Mouse (Mus musculus): ENCODE results near the gene Abcf3.

The Abcf3 gene

DNA sequence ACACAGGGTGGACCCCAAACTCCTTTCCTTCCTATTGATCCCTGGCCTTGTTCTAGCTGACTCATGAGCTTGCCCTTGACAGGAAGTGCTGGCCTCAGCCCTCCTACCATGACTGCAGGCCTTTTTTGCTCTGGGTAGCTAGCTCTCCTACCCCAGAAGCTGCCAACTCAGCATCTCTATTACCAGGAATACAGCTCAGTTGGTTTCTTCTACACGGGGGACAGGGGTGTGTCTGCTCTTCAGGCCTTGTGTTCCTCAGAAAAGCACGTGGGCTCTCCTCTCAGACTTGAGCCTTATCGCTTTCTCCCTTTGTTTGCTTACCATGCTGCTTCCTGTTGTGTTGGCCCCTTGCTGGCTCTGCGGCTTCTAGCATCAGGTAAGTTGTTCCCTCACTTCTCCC, 7.9 kb upstream of the Abcf3 start:
- in situ Hi-C loops (cut with MseI, MboI): no loop called here

DNA sequence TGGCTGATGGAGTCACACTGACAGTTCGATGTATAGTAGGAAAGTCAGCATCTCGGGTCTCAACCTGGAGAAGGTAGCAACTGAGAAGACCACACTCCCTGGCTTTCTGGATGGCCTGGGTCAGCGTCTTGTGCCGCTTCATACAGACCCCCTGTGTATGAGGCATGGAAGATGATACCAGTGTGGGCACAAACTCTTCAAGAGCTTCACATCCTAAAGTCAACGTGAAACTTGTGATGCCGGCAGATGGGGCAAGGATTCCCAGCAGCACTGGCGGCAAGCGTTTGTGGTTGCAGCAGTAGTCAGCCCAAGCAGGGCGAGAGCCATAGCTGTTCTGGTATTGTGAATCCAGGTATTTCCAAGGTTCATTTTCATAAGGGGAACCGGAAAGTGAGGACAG, 2.7 kb upstream of the Abcf3 start:
- in situ Hi-C loops (cut with MseI, MboI): no loop called here

DNA sequence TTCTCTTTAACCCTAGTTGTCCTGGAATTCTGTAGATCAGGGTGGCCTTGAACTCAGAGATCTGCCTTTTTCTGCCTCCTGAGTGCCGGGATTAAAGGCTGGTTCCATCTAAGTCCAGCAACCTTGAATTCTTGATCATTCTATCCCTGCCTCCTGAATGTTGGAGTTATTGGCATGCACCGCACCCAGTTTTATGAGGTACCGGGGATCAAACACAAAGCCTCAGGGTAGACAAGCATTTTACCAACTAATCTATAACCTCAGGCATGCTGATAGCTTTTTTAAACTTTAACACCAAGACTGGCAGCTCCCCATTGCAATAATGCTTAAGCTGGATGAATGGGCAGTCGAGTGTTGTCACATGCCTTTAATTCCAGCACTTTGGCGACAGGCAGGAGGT, 954 bp upstream of the Abcf3 start:
- in situ Hi-C loops (cut with MseI, MboI): no loop called here

DNA sequence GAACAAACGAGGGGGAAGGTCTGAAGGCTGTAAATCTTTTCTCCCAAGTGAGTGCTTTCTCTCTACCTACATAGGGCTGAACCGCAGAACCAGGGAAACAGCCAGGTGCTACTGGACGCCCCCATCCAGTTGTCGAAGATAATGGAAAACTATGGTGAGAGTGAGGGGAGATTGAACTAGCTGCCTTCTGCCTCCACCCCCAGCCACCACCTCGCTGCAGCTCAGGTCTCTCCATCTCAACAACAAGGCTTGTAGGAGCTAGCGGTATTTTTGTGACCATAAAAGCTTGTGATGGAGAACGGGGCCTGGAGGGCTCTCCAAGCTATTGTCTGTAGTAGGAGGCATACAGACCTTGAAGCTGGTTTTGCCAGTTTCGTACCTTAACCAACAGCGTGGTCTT, 784 bp downstream of the Abcf3 start:
- in situ Hi-C loops (cut with MseI, MboI): no loop called here

DNA sequence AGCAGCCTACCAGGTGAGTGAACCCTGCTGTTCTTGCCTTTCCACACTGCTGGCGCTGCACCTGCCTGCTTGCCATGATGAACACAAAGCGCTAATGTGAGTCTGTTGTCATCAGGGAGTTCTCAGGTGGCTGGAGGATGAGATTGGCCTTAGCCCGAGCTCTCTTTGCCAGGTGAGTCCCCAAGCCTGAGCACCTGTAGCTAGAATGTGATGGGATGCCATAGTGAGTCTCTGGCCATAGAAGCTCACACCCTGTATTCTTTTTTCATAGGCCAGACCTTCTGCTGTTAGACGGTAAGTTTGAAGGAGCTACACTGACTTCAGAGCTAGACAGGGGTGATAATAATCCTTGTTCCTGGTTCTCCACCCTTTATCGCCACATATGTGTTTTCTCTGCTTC, 3.3 kb downstream of the Abcf3 start:
- in situ Hi-C loops (cut with MseI, MboI): no loop called here

DNA sequence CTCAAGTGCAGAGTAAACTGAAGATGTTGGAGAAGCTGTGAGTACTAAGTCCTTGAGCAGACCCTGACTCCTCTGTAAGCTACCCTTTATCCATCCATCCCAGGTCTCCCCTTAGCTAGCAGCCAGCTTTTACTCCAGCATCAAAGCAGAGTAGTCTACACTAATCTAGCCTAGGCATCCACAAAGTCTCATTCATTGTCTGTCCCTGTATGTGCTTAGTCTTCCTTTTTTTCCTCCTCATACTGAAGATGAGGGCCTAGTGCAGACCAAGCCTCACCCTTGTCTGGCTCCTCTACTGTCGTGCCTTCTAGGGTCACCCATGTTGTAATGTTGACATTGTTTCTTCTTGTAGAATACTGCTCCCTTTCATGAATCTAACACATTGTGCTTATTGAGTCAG, 4.2 kb downstream of the Abcf3 start:
- in situ Hi-C loops (cut with MseI, MboI): no loop called here

DNA sequence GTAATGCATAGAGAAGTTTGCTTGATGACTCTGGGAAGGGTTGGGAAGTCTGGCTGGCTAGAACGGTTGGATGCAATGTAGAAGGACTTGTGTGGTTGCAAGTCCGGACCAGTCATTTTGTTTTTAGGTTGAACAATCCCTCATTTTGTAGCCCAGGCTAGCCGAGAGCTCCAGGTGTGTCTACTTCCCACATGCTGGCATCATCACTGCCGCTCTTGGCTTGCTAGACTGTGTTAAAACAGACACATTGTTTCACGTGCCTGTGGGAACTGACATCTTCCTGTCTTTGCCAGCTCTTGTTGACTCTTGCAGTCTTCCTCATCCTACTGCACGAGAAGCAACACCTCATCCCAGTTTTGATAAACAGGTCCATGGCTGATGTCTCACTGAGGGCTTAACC, 6.6 kb downstream of the Abcf3 start:
- in situ Hi-C loops (cut with MseI, MboI): no loop called here

DNA sequence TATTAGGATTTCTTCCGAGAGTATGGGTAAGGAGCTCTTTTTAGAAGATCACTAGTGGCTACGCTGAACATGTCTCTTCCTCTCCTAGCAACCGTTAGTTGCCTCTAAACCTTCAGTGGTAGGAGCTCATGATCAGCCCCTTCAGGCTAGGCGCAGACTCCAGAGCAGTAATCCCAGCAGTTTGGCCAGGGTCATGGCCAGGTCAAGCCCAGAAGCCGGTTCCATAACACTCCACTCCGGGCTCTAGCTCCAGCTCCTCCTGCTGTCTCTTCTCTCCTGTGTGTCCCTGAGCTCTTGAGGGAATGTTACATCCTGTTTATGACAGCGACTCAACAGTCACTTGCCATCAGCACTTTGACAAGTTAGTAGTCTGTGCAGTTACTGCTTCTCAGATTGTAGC, 9.0 kb downstream of the Abcf3 start:
- in situ Hi-C loops (cut with MseI, MboI): no loop called here

DNA sequence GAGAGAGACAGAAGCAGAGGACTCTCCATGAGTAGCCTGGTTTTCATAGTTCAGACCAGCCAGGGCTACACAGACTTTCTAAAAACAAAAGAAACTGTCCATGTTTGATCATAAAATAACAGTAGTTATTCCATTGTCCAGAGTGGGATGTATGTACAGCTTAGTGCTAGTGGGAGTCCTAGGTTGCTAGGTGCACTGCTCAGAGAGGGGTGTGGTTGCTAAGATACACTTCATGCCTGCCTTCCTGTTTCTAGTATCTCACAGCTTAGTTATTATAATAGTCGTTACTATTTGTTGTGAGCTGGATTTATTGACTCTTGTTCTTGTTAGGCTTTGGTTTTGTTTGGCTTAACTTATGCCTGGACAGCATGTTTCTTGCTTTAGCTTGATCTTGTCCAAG, 16.7 kb downstream of the Abcf3 start:
- in situ Hi-C loops (cut with MseI, MboI): no loop called here

DNA sequence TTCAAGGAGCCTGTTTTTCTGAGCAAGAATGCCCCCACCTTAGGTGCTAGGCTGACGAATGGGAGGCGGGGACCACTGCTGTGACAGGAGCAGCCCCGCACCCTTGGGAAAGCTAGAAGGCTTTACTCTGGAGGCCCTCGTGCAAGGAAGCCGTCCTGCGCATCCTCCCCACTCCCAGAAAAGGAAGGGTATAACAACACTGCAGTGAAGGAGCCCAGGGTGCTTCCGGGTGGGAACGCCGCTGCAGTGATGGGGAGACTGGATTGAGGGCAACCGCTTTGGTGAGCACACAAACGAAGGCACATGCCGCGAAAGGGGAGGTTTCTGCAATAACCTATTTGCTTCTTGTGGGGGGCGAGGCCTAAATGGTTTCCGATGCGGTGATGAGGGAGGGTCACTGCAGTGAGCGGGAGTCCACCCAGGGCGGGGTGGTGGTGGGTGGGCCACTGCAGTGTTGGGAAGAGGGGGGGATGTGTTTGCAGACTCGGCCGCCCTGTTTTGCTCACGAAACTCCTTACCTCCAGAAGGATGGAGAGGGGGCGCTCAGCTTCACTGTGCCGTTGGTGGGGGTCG, 41.1 kb downstream of the Abcf3 start, which contains the start of gene Vwa5b2:
TSS of gene Vwa5b2 (plus strand) at position 106 of the 573 bp plus-strand sequence.
- in situ Hi-C loops (cut with MseI, MboI): no loop called here

DNA sequence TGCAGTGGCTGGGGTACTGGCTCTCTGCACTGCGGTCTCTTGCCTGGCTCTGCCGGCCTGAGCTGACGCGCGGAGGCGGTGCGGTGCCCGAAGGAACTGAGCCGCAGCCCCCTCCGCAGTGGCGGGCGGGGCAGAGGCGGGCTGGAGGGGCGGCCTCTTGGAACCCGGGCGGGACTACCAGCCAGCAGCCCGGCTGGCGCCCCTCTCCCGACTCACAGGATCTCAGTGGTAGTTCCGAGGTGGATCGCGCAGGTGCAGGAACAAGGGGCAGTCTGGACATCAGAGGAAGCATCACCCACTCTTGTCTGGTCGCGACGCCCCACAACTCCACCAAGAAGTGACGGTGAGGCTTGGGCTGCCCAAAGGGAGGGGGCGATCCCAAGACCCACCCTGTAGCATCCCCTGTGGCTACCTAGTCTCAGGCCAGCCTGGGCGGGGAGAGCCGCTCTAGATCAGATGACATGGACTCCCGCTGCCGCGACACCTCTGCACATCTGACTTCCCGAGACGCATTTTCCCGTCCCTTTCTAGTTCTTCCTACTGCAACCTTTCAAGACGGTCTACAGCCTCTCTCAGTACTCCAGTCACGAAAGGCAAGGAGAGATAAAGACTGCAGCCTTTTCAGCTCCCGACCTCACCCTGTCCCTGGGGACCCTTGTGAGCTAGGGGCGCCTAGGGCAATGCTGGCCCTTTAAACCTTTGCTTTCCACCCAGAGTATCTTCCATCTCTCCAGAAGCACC, 41.7 kb downstream of the Abcf3 start:
- in situ Hi-C loops (cut with MseI, MboI): no loop called here

DNA sequence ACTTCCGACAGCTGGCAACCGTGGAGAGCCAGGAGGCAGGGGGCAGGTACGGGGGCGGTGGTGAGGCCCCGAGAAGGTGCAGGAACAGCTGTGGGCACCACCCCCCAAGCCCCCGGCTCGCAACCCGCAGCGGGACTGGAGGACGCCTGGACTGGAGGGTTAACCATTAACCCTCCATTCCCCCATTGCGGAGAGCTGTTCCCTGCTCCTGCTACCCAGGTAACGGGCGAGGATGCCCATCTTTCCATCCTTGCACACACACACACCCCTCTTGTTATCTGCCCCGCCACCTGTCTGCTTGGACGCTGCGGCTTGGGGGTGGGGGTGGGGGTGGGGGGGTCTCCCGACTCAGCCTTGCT, 42.3 kb downstream of the Abcf3 start:
- in situ Hi-C loops (cut with MseI, MboI): no loop called here

DNA sequence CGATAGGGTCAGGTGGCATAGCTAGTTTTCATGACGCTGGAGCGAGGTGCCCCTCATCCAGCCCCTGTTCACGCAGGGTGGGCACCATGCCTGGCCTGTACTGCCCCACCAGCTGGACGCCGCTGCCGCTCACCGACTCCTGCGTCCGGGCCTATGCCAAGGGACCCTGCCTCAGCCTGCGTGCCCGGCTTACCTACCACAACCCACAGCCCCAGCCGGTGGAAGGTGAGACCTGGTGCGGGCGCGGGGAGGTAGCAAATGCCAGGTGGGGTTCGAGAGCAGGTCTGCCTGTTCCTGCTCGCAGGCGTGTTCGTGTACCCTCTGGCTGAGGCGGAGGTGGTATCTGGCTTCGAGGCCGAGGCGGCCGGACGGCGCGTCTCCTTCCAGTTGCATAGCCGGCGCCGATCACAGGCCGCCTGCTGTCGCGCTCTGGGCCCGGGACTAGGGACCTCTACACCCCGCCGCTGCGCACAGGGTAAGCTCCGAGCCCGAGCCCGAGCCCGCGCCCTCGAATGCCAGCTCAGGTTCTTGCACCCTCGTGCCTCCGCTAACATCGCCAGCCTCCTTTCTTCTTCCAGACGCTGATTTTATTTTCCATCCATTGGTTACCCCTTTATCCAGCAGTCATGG, 42.8 kb downstream of the Abcf3 start:
- in situ Hi-C loops (cut with MseI, MboI): no loop called here

DNA sequence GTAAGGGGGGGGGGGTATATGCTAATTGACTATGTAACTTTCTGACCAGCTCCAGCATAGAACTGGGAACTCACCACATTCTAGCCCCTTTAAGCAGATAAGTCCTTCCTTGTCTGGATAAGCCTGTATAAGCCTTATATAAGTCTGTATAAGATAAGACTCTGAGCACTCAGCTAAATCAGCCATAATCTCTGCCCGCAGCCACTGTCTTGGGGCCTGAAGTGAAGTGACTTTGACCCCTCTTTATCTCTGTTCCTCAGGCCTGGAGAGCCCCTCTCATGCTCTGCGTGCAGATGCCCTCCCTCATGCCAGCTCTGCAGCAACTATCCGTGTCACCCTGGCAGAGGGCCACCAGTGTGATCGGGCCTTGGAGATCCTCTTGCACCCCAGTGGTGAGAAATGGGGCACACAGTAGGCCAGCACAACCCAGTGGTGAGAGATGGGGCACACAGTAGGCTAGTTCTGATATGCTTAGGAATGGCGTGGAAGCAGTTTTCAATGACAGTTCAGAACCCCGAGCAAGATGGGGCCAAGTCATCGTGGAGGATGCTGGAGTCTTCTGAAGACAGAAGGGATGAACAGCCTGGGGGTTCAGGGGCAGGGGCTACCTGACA, 46.8 kb downstream of the Abcf3 start:
- in situ Hi-C loops (cut with MseI, MboI): no loop called here

DNA sequence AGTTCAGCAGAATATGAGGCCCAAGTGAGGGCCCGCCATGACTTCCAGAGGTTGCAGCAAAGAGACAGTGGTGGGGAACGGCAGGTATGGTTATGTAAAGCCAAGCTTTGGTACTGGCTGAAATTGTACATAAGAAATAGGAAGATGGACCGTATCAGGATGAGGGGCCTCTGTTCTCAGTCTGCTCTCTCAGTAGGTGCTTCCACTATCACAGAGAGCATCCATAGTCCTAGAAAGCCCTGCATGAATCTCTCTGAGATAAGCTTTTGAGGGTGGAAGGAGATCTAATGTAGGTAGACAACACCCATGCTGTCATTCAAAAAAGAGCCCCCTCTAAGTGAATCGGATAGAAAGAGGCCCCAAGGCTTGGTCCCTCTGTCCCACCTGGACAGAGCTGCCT, 47.4 kb downstream of the Abcf3 start:
- in situ Hi-C loops (cut with MseI, MboI): no loop called here

DNA sequence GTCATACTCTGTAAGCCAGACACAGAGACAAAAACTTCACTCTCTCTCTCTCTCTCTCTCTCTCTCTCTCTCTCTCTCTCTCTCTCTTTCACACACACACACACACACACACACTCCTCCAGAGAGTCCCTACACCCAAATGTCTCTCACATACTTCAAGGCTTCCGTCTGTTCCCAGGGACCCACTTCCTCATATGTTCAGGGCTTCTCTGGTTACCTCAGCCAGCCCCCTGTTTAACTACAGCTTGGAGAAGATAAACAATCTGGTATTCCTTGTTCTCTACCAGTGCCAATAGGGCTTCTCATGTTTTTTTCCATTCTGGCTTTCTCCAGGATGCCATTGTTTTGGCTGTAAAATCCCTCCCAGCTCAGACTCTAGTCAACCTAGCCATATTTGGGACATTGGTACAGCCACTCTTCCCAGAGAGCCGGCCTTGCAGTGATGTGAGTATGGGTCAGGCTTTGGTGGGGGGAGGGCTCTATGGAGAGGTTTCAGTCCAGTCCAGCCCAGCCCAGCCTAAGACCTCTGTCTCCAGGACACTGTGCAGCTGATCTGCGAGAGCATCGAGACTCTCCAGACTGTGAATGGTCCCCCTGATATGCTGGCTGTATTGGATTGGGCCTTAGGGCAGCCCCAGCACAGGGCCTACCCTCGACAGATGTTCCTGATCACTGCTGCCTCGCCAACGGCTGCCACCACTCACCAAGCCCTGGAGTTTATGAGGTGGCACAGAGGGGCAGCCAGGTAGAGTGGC, 48.5 kb downstream of the Abcf3 start:
- in situ Hi-C loops (cut with MseI, MboI): no loop called here

DNA sequence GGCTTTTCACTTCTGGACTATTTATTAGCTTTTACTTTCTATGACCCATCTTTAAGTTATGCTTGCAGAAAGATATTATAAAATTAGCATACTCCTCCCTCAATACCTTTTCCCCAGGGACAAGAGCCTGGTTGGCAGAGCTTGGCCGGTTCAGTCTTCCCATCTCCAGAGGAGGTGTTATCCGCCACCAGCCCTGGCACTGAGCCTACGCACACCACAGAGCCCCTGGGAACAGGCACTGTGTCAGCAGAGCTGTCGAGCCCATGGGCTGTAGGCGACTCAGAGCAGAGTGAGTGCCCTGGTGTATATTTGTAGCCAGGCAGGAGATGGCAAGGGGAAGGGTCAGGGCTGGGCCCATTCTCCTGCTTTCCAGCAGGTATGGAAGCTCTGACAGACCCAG, 52.1 kb downstream of the Abcf3 start:
- in situ Hi-C loops (cut with MseI, MboI): no loop called here

DNA sequence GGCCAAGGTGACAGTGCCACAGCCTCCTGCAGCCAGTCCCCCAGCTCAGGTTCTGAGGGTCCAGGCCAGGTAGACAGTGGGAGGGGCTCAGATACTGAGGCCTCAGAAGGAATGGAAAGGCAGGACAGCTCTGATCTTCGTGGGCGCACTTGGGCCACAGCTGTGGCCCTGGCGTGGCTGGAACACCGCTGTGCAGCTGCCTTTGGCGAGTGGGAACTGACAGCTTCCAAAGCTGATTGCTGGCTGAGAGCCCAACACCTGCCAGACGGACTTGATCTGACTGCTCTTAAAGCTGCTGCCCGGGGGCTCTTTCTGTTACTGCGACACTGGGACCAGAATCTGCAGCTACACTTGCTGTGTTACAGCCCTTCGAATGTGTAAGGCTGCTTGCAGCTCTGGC, 56.3 kb downstream of the Abcf3 start:
- in situ Hi-C loops (cut with MseI, MboI): no loop called here

DNA sequence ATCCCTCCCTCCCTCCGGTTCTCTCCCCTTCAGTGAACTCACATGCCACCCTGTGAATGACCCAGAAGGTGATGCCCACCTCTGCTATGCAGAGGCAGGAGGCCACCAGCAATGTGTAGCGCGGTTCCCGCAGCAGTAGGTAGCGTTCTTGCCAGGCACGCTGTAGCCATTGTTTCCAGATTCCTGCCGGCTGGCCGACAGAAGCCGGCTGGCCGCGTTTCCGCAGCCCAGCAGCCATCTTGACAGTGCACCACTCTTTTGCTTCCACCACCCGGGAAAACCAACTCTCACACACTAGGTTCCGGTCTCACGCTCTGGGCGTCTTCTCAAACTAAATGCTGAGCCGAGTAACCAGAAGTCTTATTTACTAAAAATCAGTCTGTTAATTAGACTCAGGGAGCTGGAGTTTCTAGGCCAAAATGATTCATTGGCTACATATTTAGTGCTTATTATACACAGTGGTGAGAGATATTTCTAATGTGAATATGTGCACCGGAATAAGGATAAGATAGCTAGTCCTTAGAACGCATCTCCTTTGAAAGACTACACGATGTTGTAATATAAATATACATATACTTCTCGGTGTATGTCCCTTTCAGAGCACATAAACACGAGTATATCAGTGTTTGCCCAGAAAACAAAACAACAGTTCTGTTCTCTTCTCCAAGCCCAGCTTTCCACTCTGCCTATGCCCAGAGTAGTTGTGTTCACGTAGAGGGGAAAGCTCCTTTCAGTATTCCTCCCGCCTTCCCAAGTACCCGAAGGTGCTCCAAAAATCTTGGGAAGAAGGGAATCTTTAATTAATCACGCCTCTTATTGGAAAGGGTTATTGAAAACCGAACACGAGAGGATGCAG, 62.4 kb downstream of the Abcf3 start:
- in situ Hi-C loops (cut with MseI, MboI): no loop called here
